Mouse (Mus musculus): ENCODE data around the gene Aqp8.

Gene Aqp8

DNA sequence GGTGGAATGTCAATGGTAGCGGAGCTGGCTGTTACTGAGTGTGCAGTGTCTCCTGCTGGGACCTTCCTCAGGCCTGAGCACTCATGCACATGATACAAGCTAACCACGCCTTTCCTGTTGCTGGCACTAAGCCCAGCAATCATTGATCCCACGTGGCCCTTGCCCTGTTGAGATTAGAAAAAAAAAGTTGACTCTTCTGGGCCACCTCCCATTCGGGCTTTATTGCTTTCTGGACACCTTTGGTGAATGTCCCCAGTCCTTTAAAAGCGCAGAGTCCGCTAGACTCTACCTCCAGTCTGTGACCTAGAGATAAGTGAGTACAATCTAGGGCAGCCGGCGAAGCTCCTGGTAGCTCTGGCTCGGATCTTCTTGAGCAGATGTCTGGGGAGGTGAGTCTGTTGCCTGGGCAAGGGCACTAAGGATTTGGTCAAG, at the start of gene Aqp8:
Gene Aqp8 (plus strand): TSS at position 222 of the 432 bp plus-strand sequence.
- peak; percentile 59 for DNase-seq (ENCODE audit: low read depth, low spot score)

- DNase-seq (ENCODE audit: low read depth, low spot score): no peak
Observed at GRCm38 (mm10) chr7:123416803-123417202, 45.3 kb upstream of the Aqp8 start.

- no peak for DNase-seq (ENCODE audit: low read depth, low spot score)
Observed at GRCm38 (mm10) chr7:123417661-123418060, 44.4 kb upstream of the Aqp8 start.

- no peak for DNase-seq (ENCODE audit: low read depth, low spot score)
Observed at GRCm38 (mm10) chr7:123419984-123420383, 42.1 kb upstream of the Aqp8 start.

- DNase-seq (ENCODE audit: low read depth, low spot score): no peak
Observed at GRCm38 (mm10) chr7:123421958-123422357, 40.1 kb upstream of the Aqp8 start.

GRCm38 (mm10) chr7:123424281-123424680, 37.8 kb upstream of the Aqp8 start:
- DNase-seq (ENCODE audit: low read depth, low spot score): no peak

DNA sequence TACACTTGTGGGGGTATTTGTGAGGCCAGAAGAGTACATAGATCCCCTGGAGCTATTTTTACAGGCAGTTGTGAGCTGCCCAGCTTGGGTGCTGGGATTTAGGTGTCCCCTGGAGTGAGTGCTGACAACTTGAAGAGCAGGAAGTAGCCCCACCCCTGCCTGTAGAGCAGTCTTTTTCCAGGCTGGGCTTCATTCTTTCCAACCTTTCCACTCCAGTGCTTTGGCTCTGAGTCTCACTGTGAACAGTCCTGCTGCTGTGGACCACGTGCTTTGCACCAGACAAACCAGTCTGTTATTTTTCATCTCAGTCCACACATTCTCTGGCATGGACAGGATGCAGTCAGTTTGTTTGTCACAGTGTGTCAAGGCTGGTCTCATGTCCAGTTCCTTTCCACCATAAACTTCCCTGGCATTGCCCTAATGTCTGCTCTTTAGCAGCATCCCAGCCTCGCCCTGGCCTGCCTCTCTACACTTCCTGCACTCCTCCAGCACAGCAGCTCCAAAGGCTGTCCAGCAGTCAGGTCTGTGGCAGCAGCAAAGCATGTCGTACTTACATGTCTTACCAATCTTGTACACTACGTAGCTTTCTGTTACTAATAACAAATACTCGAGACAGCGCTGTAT, 36.8 kb upstream of the Aqp8 start:
- DNase-seq (ENCODE audit: low read depth, low spot score): no peak

DNA sequence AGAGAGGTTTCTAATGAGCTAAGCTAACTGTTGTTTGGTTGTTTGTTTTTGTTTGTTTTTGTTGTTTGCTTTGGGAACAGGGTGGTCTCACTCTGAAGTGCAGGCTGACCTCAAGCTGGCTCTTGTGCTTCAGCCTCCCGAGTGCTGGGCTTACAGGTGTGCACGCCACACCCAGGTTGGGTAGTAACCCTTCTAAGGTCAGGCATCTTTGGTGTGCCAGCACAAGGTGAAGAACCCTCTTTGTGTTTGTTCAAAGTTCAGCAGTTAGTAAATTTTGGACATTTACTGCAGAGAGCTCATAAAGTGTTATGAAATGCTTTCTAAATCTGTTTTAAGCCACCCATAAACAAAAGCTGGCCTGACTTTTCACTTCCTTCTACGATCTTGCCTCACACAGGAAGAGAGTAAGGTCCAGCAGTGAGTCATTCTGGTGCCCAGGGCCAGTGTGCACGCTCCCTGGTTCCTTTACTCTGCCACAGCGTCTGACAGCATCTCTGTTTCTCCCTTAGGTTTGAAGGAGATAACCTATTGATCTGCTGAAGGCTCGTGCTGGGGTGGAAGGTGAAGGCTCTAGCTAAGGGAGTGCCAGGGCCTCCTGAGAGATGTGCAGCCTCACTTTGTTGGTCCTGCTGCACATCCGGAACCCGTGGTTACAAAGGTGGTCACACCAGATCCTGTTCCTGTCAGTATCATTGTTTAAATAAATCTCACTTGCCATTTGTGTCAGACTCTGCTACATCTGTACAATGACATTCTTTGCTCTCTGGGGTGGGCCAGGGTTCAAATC, 32.3 kb upstream of the Aqp8 start:
- DNase-seq (ENCODE audit: low read depth, low spot score): no peak

DNA sequence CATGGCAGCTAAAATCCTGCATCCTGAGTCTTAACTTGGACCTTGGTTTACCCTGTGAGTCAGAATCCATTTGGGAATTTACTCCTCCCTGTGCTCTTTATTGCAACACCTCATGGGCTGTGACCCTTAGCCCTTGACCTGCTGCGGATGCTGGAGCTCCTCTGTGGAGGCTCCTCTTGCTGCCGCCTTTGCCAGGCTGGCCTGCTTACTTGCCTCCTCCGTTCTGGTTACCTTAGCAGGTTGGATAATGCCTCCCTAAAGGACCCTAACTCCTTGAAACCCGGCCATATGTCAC, 31.7 kb upstream of the Aqp8 start:
- no peak for DNase-seq (ENCODE audit: low read depth, low spot score)

DNA sequence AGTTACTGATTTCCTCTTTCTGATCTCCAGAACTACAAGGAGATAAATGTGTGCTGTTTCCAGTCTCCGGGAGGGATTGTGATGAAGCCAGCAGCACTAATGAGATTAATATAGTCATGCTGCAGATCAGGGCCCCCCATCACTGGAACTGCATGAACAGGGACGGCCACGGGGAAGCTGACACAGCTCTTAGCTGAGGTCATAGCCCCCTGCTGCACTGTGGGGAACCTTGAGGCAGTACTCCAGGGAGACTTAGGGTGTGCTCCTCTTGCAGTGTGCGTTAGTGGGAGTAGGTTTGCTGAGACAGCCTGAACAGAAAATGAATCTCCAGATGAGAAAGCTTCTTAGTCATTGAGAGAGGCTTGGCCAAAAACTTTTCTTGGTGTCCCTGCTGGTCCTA, 30.9 kb upstream of the Aqp8 start:
- DNase-seq (ENCODE audit: low read depth, low spot score): no peak

GRCm38 (mm10) chr7:123442079-123442478, 20.0 kb upstream of the Aqp8 start:
- no peak for DNase-seq (ENCODE audit: low read depth, low spot score)

DNA sequence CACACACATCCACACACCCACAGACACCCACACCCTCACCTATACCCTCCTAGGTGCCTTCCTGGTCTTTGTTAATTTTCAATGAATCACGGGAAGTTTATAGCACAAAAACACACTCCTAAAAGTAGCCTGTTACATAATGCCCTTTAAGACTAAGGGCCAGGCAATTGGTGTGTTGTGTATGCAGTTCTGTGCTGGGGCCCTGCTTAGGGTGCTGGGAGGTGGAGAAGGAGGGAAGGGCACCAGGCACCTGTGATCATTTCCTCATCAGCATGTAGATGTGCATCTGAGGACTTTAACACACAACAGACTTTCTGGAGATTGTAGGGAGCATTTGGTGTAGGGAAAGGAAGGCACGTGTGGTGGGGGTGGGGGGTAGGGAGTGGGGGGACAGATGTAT, 13.3 kb upstream of the Aqp8 start:
- DNase-seq (ENCODE audit: low read depth, low spot score): no peak

DNA sequence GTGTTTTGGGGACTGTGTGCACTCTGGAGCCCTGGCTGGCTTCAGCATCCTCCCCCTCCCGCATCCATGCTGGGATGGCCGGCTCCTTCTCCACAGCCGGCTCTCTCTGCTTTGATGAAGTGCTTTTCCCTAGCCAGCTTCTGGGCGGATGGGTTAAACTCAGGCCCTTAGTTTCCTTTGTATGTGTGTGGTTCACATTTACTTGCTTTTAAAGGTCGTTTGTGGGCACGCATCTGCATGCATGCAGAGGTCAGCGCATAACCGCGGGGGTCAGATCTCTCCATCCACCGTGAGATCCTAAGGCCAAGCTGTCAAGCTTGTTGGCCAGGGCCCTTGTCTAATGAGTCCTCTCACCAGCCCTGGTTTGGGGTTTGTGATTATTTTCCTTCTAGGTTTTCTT, 12.4 kb upstream of the Aqp8 start:
- no peak for DNase-seq (ENCODE audit: low read depth, low spot score)

GRCm38 (mm10) chr7:123450515-123450914, 11.6 kb upstream of the Aqp8 start:
- DNase-seq (ENCODE audit: low read depth, low spot score): no peak

- DNase-seq (ENCODE audit: low read depth, low spot score): no peak
Observed at GRCm38 (mm10) chr7:123452551-123452950, 9.5 kb upstream of the Aqp8 start.

DNA sequence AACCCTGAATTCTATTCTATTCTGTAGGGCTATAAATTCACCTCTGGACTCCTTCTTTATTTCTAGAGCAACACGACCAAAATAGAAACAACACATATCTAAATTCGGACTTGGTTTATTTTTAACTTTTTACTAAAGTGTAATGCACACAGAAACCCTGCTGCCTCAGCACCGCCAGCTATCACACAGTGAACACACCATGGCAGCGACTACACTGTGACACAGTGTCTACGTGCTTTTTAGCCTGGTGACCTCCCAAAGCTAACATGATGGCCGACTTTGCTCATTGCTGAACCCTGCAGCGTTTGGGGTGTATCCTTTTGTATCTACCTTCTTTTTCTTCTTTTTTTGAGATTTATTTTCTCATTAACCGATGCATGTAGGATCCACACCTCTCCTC, 9.0 kb upstream of the Aqp8 start:
- no peak for DNase-seq (ENCODE audit: low read depth, low spot score)

DNA sequence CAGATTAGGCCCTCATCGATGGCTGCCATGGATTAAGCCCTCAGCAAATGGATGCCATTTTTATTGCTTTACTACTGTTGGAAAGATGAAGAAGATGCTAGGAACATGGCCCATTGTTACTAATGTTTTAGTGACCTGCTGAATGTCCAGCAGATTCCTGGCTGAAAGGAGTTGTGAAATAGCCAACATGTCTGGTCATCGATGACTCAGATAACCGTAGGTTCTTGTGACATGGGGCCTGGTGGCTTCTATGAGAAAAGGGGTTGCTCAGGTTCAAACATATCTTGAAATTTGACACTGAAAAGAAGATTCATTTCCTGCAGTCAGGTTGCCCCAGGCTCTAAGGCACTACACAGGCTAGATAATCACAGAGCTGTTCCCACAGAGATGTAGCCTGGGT, 7.0 kb upstream of the Aqp8 start:
- DNase-seq (ENCODE audit: low read depth, low spot score): no peak

GRCm38 (mm10) chr7:123458309-123458708, 3.8 kb upstream of the Aqp8 start:
- no peak for DNase-seq (ENCODE audit: low read depth, low spot score)

DNA sequence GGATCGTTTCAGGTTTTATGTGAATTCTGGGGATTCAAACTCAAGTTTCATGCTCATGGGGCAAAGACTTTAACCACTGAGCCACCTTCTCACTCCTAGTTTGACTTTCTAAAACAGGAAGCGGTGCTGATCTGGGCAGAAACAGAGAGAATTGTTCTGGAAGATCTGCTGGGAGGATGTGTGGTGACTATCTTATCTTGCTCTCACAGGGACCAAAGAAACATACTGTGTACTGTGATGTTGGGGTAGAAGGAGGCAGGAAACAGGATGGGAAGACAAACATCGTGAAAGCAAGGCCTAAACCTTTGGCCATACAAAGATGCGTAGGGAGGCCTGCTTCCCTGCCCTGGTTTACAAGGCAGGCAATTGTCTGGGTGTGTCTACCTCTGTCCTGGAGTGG, 2.8 kb upstream of the Aqp8 start:
- DNase-seq (ENCODE audit: low read depth, low spot score): no peak

DNA sequence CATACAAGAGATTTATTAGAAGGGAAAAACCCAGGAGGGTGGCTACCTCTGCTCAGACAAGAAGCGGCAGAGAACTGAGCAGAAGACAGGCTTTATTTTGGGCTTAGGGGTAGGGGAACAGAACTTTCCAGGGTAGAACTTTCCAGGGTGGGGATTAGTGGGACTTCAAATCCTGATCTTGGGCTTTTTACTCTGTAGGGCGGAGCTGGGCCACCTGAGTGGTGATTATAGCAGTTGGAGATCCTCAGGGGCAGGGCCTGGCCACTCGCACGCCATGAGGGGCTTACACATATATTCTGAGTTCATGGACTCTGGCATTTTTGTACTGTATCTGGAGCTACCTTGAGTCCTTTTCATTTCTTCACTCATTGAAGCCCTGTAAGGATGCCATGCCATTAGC, 775 bp upstream of the Aqp8 start:
- no peak for DNase-seq (ENCODE audit: low read depth, low spot score)

DNA sequence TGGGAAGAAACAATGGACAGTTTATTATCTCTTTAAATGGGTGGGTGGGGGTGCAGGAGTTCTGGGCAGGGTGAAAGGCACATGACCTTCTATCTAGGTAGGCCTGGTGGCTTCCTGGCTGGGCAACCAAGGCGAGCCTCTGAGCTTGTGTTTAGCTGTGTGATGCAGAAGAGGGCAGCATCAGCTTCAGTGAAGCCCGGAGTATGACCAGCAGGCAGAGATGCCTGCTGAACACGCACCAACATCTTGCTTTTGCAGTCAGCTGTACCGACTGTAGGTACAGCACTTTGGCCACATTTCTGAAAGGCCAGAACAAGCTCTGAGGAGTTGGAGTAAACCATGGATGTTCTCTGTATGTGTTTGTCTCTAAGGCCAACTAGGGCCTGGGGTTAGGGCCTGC, 1.5 kb downstream of the Aqp8 start:
- DNase-seq (ENCODE audit: low read depth, low spot score): no peak

DNA sequence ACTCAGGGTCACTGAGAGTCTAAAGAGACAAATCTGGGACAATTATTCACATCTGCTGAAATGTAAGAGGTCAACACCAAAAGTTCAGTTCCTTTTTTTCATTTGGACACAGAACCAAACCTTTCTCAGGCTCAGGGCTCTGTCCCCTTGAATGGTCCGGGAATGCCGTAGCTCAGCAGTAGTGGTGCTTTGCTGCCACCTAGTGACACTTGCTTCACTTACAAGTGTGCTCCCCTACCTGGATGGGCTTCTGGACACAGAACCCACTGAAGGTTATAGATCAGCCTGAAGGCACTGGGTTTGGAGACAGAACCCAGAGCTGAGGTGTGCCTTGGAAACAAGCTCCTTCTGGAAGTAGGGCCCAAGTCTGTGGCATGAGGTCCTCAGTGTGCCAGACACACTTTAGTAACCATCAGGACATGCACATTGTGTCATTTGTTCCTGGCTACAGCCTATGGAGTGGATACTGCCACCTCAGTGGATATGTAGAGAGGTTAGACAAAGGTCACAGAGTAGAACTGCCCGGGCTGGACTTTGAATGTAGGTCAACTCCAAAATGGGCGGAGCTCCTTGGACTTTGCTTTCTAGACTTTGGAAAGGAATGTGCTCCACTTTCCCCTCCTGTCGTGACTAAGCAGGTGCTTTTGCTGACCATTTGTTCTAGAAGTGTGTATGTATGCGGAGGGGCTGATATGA, 3.7 kb downstream of the Aqp8 start:
- peak; percentile 84 for DNase-seq (ENCODE audit: low read depth, low spot score)

- DNase-seq (ENCODE audit: low read depth, low spot score): no peak
Observed at GRCm38 (mm10) chr7:123467961-123468360, 5.9 kb downstream of the Aqp8 start.
